Mouse (Mus musculus): ENCODE data around the gene Lrrc36. TPM values are rescaled to one million over a fixed set of nuclear protein-coding genes. Genes with fewer than 3 reads are reported as not detected.
A peak's percentile ranks its signal among the peaks of the same experiment; 100 is the strongest.

Lrrc36 gene
- total and polyA plus RNA-seq, 3 experiments: 0.19 to 0.34 (median 0.26) TPM

- H3K4me3 ChIP-seq (replicated peaks in 1 of 3; ENCODE audit: low read depth in 2 of 3, low read length in 2 of 3, poor library complexity in 1 of 3): no peak overlapping the region
- no peak for TF ChIP-seq POLR2AphosphoS2 (IDR thresholded peaks at IDR 0.05; ENCODE audit: low read depth, low read length)
- TF ChIP-seq ELF1 (IDR thresholded peaks at IDR 0.05; ENCODE audit: low read depth, low read length): no peak
- no peak for TF ChIP-seq ZKSCAN1 (IDR thresholded peaks at IDR 0.05; ENCODE audit: borderline replicate concordance, low read depth, low read length)
- no peak for TF ChIP-seq MYC (IDR thresholded peaks at IDR 0.05; ENCODE audit: low read depth, low read length)
- no peak for TF ChIP-seq UBTF (IDR thresholded peaks at IDR 0.05; ENCODE audit: low read depth, low read length)
- no peak for TF ChIP-seq CHD1 (IDR thresholded peaks at IDR 0.05; ENCODE audit: low read depth, low read length)
- no peak for TF ChIP-seq MEF2A (IDR thresholded peaks at IDR 0.05; ENCODE audit: borderline replicate concordance, low read depth, low read length)
- TF ChIP-seq GABPA (IDR thresholded peaks at IDR 0.05; ENCODE audit: insufficient replicate concordance, low read depth, low read length): no peak
- TF ChIP-seq KAT2A (IDR thresholded peaks at IDR 0.05; ENCODE audit: insufficient replicate concordance, low read length): no peak
- TF ChIP-seq ZC3H11A (IDR thresholded peaks at IDR 0.05; ENCODE audit: low read depth, low read length): peak; percentile 30; the same call in 1 of the 2 replicates
- peak; percentile 43 to 89 for TF ChIP-seq CTCF (conservative IDR thresholded peaks at IDR 0.05 in 1 of 2, IDR thresholded peaks at IDR 0.05 in 1 of 2; ENCODE audit: low read depth in 2 of 2, low read length in 2 of 2)
- TF ChIP-seq MAFK (IDR thresholded peaks at IDR 0.05; ENCODE audit: insufficient replicate concordance, low read length): no peak
- TF ChIP-seq RAD21 (IDR thresholded peaks at IDR 0.05; ENCODE audit: low read depth, low read length): peak; percentile 79
- TF ChIP-seq JUND (conservative IDR thresholded peaks at IDR 0.05; ENCODE audit: low read depth, low read length): no peak
- no peak for TF ChIP-seq TCF12 (IDR thresholded peaks at IDR 0.05; ENCODE audit: low read depth, low read length)
- TF ChIP-seq E2F4 (IDR thresholded peaks at IDR 0.05; ENCODE audit: insufficient replicate concordance, low read depth, low read length): no peak
- peak; percentile 84 for TF ChIP-seq SMC3 (IDR thresholded peaks at IDR 0.05; ENCODE audit: low read depth, low read length)
- TF ChIP-seq ZNF384 (IDR thresholded peaks at IDR 0.05; ENCODE audit: low read depth, low read length): no peak
- TF ChIP-seq NRF1 (IDR thresholded peaks at IDR 0.05; ENCODE audit: low read depth, low read length): 0 out of 2 replicates have a peak, but pooled peaks have one; percentile 14
- TF ChIP-seq RCOR1 (conservative IDR thresholded peaks at IDR 0.05; ENCODE audit: low read depth, low read length): no peak
- TF ChIP-seq ETS1 (conservative IDR thresholded peaks at IDR 0.05; ENCODE audit: low read depth, low read length): no peak
- TF ChIP-seq MAZ (IDR thresholded peaks at IDR 0.05; ENCODE audit: low read depth, low read length): no peak
- no peak for TF ChIP-seq PAX5 (IDR thresholded peaks at IDR 0.05; ENCODE audit: low read length)
- TF ChIP-seq ZMIZ1 (IDR thresholded peaks at IDR 0.05; ENCODE audit: low read depth, low read length): no peak
- no peak for TF ChIP-seq MAX (IDR thresholded peaks at IDR 0.05; ENCODE audit: low read length)
- TF ChIP-seq TBP (conservative IDR thresholded peaks at IDR 0.05; ENCODE audit: low read depth, low read length): no peak
- no peak for TF ChIP-seq NELFE (IDR thresholded peaks at IDR 0.05; ENCODE audit: low read depth, low read length)
- no peak for TF ChIP-seq USF2 (conservative IDR thresholded peaks at IDR 0.05; ENCODE audit: low read depth, low read length)
- TF ChIP-seq EP300 (IDR thresholded peaks at IDR 0.05; ENCODE audit: low read length): no peak
- no peak for TF ChIP-seq MXI1 (IDR thresholded peaks at IDR 0.05; ENCODE audit: low read depth, low read length)
- H3K27ac ChIP-seq (ENCODE audit: insufficient read depth, low read depth): no peak overlapping the region
- H3K4me2 ChIP-seq (ENCODE audit: insufficient read depth, low read depth, poor library complexity, severe bottlenecking): no peak overlapping the region
- H3K27me3 ChIP-seq (replicated peaks): no peaks in the 10 kb centered on the region
- H3K9ac ChIP-seq (ENCODE audit: insufficient read depth, low read depth): no peak overlapping the region
- H3K36me3 ChIP-seq (replicated peaks in 1 of 2; ENCODE audit: control insufficient read depth in 1 of 2, insufficient read depth in 1 of 2, low read length in 1 of 2): peaks cover 0 to 12% of the 10 kb centered on the region in 2 experiments
- no peaks in the 10 kb centered on the region for H3K9me3 ChIP-seq (replicated peaks; ENCODE audit: low read length)
- no peaks in the 10 kb centered on the region for H3K79me2 ChIP-seq (replicated peaks; ENCODE audit: control insufficient read depth, extremely low read depth, insufficient read depth, poor library complexity, severe bottlenecking)
- DNase-seq (ENCODE audit: extremely low read depth): peak; percentile 37
- in situ Hi-C loops (cut with MboI; ENCODE audit: low pct_ligation_motif_present, low pct_unique_long_range_greater_than_20kb, low sequenced_read_pairs): no loop called here
- 0 out of 4 replicates have a peak, but pooled peaks cover 0 to 3% of the 10 kb centered on the region in 2 experiments for H3K4me1 ChIP-seq (ENCODE audit: control insufficient read depth in 1 of 2, insufficient read depth in 2 of 2)
- dilution Hi-C loops (cut with MboI; ENCODE audit: extremely low pct_ligation_motif_present, extremely low pct_unique_long_range_greater_than_20kb, low sequenced_read_pairs): no loop called here
These were observed 71.0 kb downstream of the Lrrc36 start for GRCm38 (mm10) chr8:105484392-105484791.
